Mouse (Mus musculus): ENCODE measurements at regions not wholly inside any gene's neighbourhood (a gene's known extent, or its start where the extent isn't known, plus 50 kb on each side); places are given as distances from the start of the nearest gene placed in this dataset.

GRCm38 (mm10) chr1:61143754-61144066 is 166.0 kb downstream of the Icos start:
- H3K4me3 ChIP-seq (replicated peaks; ENCODE audit: low read length) = no peak overlapping the region
- no peaks in the 10 kb centered on the region for H3K9me3 ChIP-seq (ENCODE audit: control insufficient read depth, low read length)
- H3K4me1 ChIP-seq (ENCODE audit: control insufficient read depth, insufficient read depth, low read length) = peaks cover 45% of the 10 kb centered on the region
- DNase-seq (ENCODE audit: low spot score) (no peak), ATAC-seq (ENCODE audit: low FRiP score, low read depth) (no peak)
- TF ChIP-seq POLR2A (IDR thresholded peaks at IDR 0.05; ENCODE audit: borderline replicate concordance, extremely low read depth, insufficient read depth, insufficient read length) = no peak
- no peaks in the 10 kb centered on the region for H3K36me3 ChIP-seq (ENCODE audit: control insufficient read depth, insufficient read depth, low read length)
- no peak overlapping the region for H3K4me2 ChIP-seq (replicated peaks; ENCODE audit: low read depth, low read length, severe bottlenecking)
- H3K27ac ChIP-seq (replicated peaks; ENCODE audit: low read depth, low read length) = no peak overlapping the region
- H3K27me3 ChIP-seq (ENCODE audit: control insufficient read depth, insufficient read depth, low read length) = no peaks in the 10 kb centered on the region
- WGBS = 58% methylated on average over 8 of the region's 8 CpGs
- no peak overlapping the region for H3K9ac ChIP-seq (ENCODE audit: low read depth, low read length, severe bottlenecking)

- 51% methylated on average over 4 of the region's 4 CpGs for WGBS
- Histone ChIP-seq H3K9ac (ENCODE audit: low read depth, low read length, severe bottlenecking) (no peak overlapping the region), H3K36me3 (ENCODE audit: control insufficient read depth, insufficient read depth, low read length) (no peaks in the 10 kb centered on the region), H3K9me3 (ENCODE audit: control insufficient read depth, low read length) (no peaks in the 10 kb centered on the region), H3K27ac (replicated peaks; ENCODE audit: low read depth, low read length) (no peak overlapping the region), H3K27me3 (ENCODE audit: control insufficient read depth, insufficient read depth, low read length) (no peaks in the 10 kb centered on the region), H3K4me1 (ENCODE audit: control insufficient read depth, insufficient read depth, low read length) (peaks cover 38% of the 10 kb centered on the region), H3K4me2 (replicated peaks; ENCODE audit: low read depth, low read length, severe bottlenecking) (no peak overlapping the region), H3K4me3 (replicated peaks; ENCODE audit: low read length) (no peak overlapping the region)
- TF ChIP-seq POLR2A (IDR thresholded peaks at IDR 0.05; ENCODE audit: borderline replicate concordance, extremely low read depth, insufficient read depth, insufficient read length) = no peak
- ATAC-seq (ENCODE audit: low FRiP score, low read depth) (no peak), DNase-seq (ENCODE audit: low spot score) (no peak)
Observed at GRCm38 (mm10) chr1:61145013-61145412, 167.3 kb downstream of the Icos start.

- ATAC-seq (ENCODE audit: low FRiP score, low read depth) (no peak), DNase-seq (ENCODE audit: low spot score) (no peak)
- Histone ChIP-seq H3K36me3 (ENCODE audit: control insufficient read depth, insufficient read depth, low read length) (no peaks in the 10 kb centered on the region), H3K4me1 (ENCODE audit: control insufficient read depth, insufficient read depth, low read length) (peaks cover 34% of the 10 kb centered on the region), H3K27me3 (ENCODE audit: control insufficient read depth, insufficient read depth, low read length) (no peaks in the 10 kb centered on the region), H3K4me2 (replicated peaks; ENCODE audit: low read depth, low read length, severe bottlenecking) (no peak overlapping the region), H3K9ac (ENCODE audit: low read depth, low read length, severe bottlenecking) (no peak overlapping the region), H3K9me3 (ENCODE audit: control insufficient read depth, low read length) (no peaks in the 10 kb centered on the region), H3K4me3 (replicated peaks; ENCODE audit: low read length) (no peak overlapping the region), H3K27ac (replicated peaks; ENCODE audit: low read depth, low read length) (no peak overlapping the region)
- 47% methylated on average over 7 of the region's 7 CpGs for WGBS
- no peak for TF ChIP-seq POLR2A (IDR thresholded peaks at IDR 0.05; ENCODE audit: borderline replicate concordance, extremely low read depth, insufficient read depth, insufficient read length)
Observed at GRCm38 (mm10) chr1:61145572-61145971, 167.8 kb downstream of the Icos start.

- Histone ChIP-seq H3K36me3 (ENCODE audit: control insufficient read depth, insufficient read depth, low read length) (no peaks in the 10 kb centered on the region), H3K4me3 (replicated peaks; ENCODE audit: low read length) (no peak overlapping the region), H3K9me3 (ENCODE audit: control insufficient read depth, low read length) (no peaks in the 10 kb centered on the region), H3K27me3 (ENCODE audit: control insufficient read depth, insufficient read depth, low read length) (no peaks in the 10 kb centered on the region), H3K4me2 (replicated peaks; ENCODE audit: low read depth, low read length, severe bottlenecking) (no peak overlapping the region), H3K9ac (ENCODE audit: low read depth, low read length, severe bottlenecking) (no peak overlapping the region), H3K4me1 (ENCODE audit: control insufficient read depth, insufficient read depth, low read length) (peaks cover 34% of the 10 kb centered on the region), H3K27ac (replicated peaks; ENCODE audit: low read depth, low read length) (no peak overlapping the region)
- ATAC-seq (ENCODE audit: low FRiP score, low read depth) (no peak), DNase-seq (ENCODE audit: low spot score) (no peak)
- TF ChIP-seq POLR2A (IDR thresholded peaks at IDR 0.05; ENCODE audit: borderline replicate concordance, extremely low read depth, insufficient read depth, insufficient read length) = no peak
- 24% methylated on average over 3 of the region's 3 CpGs for WGBS
Observed at GRCm38 (mm10) chr1:61146222-61146723, 168.5 kb downstream of the Icos start.

GRCm38 (mm10) chr1:61151742-61152141 is 174.0 kb downstream of the Icos start:
- no peak for TF ChIP-seq POLR2A (IDR thresholded peaks at IDR 0.05; ENCODE audit: borderline replicate concordance, extremely low read depth, insufficient read depth, insufficient read length)
- WGBS = 20% methylated on average over 2 of the region's 2 CpGs
- no peak for ATAC-seq (ENCODE audit: low FRiP score, low read depth)
- Histone ChIP-seq H3K36me3 (ENCODE audit: control insufficient read depth, insufficient read depth, low read length) (no peaks in the 10 kb centered on the region), H3K4me2 (replicated peaks; ENCODE audit: low read depth, low read length, severe bottlenecking) (no peak overlapping the region), H3K4me1 (ENCODE audit: control insufficient read depth, insufficient read depth, low read length) (peaks cover 14% of the 10 kb centered on the region), H3K9ac (ENCODE audit: low read depth, low read length, severe bottlenecking) (no peak overlapping the region), H3K4me3 (replicated peaks; ENCODE audit: low read length) (no peak overlapping the region), H3K27ac (replicated peaks; ENCODE audit: low read depth, low read length) (no peak overlapping the region), H3K27me3 (ENCODE audit: control insufficient read depth, insufficient read depth, low read length) (no peaks in the 10 kb centered on the region), H3K9me3 (ENCODE audit: control insufficient read depth, low read length) (no peaks in the 10 kb centered on the region)
- DNase-seq (ENCODE audit: low spot score) = no peak

- ATAC-seq (ENCODE audit: low FRiP score, low read depth) (no peak), DNase-seq (ENCODE audit: low spot score) (no peak)
- H3K4me2 ChIP-seq (replicated peaks; ENCODE audit: low read depth, low read length, severe bottlenecking) = no peak overlapping the region
- H3K4me1 ChIP-seq (ENCODE audit: control insufficient read depth, insufficient read depth, low read length) = peaks cover 15% of the 10 kb centered on the region
- 62% methylated on average over 5 of the region's 5 CpGs for WGBS
- H3K4me3 ChIP-seq (replicated peaks; ENCODE audit: low read length) = no peak overlapping the region
- H3K27me3 ChIP-seq (ENCODE audit: control insufficient read depth, insufficient read depth, low read length) = no peaks in the 10 kb centered on the region
- no peaks in the 10 kb centered on the region for H3K36me3 ChIP-seq (ENCODE audit: control insufficient read depth, insufficient read depth, low read length)
- no peak overlapping the region for H3K27ac ChIP-seq (replicated peaks; ENCODE audit: low read depth, low read length)
- no peaks in the 10 kb centered on the region for H3K9me3 ChIP-seq (ENCODE audit: control insufficient read depth, low read length)
- H3K9ac ChIP-seq (ENCODE audit: low read depth, low read length, severe bottlenecking) = no peak overlapping the region
- TF ChIP-seq POLR2A (IDR thresholded peaks at IDR 0.05; ENCODE audit: borderline replicate concordance, extremely low read depth, insufficient read depth, insufficient read length) = no peak
Observed at GRCm38 (mm10) chr1:61152157-61152556, 174.4 kb downstream of the Icos start.
